Mouse (Mus musculus): ENCODE measurements around the gene Bmp3.

DNA sequence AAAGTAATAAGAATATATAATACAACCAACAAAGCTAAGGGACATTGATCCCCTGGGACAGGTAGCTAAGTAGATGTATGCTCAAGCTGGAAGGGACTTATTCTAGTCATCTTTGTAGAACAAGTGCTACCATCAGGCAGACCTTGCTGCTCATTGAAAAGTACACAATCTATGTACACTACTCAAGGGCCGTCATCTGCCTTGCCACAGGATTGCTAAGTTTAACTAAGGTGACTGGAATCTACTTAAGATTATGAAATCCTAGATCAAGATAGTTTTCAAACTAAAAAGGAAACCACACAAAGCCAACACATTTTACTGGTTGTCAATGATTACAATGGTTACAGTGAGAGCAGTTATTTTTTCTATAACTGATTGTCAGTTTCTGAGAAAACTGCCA, 41.8 kb upstream of the Bmp3 start:
- no peak for TF ChIP-seq CTCF (IDR thresholded peaks at IDR 0.05; ENCODE audit: extremely low read depth, insufficient read length, insufficient replicate concordance, low read depth, low read length)
- TF ChIP-seq POLR2A (IDR thresholded peaks at IDR 0.05; ENCODE audit: low read depth, low read length) = no peak
